Mouse (Mus musculus) hindlimb bud, embryonic 11.5 days (tissue): ENCODE measurements around the gene Pgm2.

Experiments
- DNase-seq: peaks from one replicate; pipeline ENCODE4 v3.0.0-alpha.2; 2012; ENCODE audit warnings: low read depth, low spot score; ENCODE audit errors: extremely low spot score

Gene Pgm2

GRCm38 (mm10) chr5:64136325-64136724 is 43.6 kb downstream of the Pgm2 start:
- no peak for DNase-seq

GRCm38 (mm10) chr5:64140202-64140601 is 47.5 kb downstream of the Pgm2 start:
- no peak for DNase-seq

GRCm38 (mm10) chr5:64144315-64144714 is 51.6 kb downstream of the Pgm2 start:
- DNase-seq = no peak

- no peak for DNase-seq
Observed at GRCm38 (mm10) chr5:64146384-64147005, 53.7 kb downstream of the Pgm2 start.

- no peak for DNase-seq
Observed at GRCm38 (mm10) chr5:64149184-64150127, 56.7 kb downstream of the Pgm2 start.

- DNase-seq = no peak
Observed at GRCm38 (mm10) chr5:64153319-64153718, 60.6 kb downstream of the Pgm2 start.

GRCm38 (mm10) chr5:64155861-64156550 is 63.3 kb downstream of the Pgm2 start, which contains the start of gene Tbc1d1:
Gene Tbc1d1, plus strand, starts transcription at chr5:64156305.
- no peak for DNase-seq

GRCm38 (mm10) chr5:64156579-64156978 is 63.8 kb downstream of the Pgm2 start:
- DNase-seq = no peak

- no peak for DNase-seq
Observed at GRCm38 (mm10) chr5:64157926-64158325, 65.2 kb downstream of the Pgm2 start.

GRCm38 (mm10) chr5:64158501-64158900 is 65.8 kb downstream of the Pgm2 start:
- no peak for DNase-seq

GRCm38 (mm10) chr5:64159065-64159780 is 66.5 kb downstream of the Pgm2 start:
- DNase-seq = no peak

- DNase-seq = no peak
Observed at GRCm38 (mm10) chr5:64159781-64160704, 67.3 kb downstream of the Pgm2 start.

GRCm38 (mm10) chr5:64160705-64161391 is 68.1 kb downstream of the Pgm2 start:
- no peak for DNase-seq

GRCm38 (mm10) chr5:64161917-64162316 is 69.2 kb downstream of the Pgm2 start:
- DNase-seq = no peak

GRCm38 (mm10) chr5:64162582-64162981 is 69.8 kb downstream of the Pgm2 start:
- DNase-seq = no peak

GRCm38 (mm10) chr5:64164414-64164813 is 71.7 kb downstream of the Pgm2 start:
- no peak for DNase-seq

- DNase-seq = no peak
Observed at GRCm38 (mm10) chr5:64165826-64166225, 73.1 kb downstream of the Pgm2 start.

- DNase-seq = no peak
Observed at GRCm38 (mm10) chr5:64168990-64169540, 76.3 kb downstream of the Pgm2 start.

GRCm38 (mm10) chr5:64172884-64173283 is 80.1 kb downstream of the Pgm2 start:
- DNase-seq = no peak
